Mouse (Mus musculus) layer of hippocampus, postnatal 14 days (tissue): ENCODE data around the gene St8sia1. TPM values are rescaled to one million over a fixed set of nuclear protein-coding genes. Genes with fewer than 3 reads are reported as not detected.
A peak's percentile ranks its signal among the peaks of the same experiment; 100 is the strongest.

Source experiments
- DNase-seq, 2 experiments: peaks; one replicate each; pipeline ENCODE4 v3.0.0; 2021 to 2022; ENCODE audit warnings: low spot score in 2 of 2, mixed read lengths in 1 of 2
- total RNA-seq, 2 experiments: library from RNA; stranded (reverse); gene quantifications; 2 replicates each; pipeline ENCODE4 v1.2.3; 2021

St8sia1 gene
- total RNA-seq, 2 experiments from 2014 or later = 29.7 to 32.2 TPM

- DNase-seq = no peak
These were observed 15.7 kb upstream of the St8sia1 start for GRCm38 (mm10) chr6:142979665-142980660.

DNA sequence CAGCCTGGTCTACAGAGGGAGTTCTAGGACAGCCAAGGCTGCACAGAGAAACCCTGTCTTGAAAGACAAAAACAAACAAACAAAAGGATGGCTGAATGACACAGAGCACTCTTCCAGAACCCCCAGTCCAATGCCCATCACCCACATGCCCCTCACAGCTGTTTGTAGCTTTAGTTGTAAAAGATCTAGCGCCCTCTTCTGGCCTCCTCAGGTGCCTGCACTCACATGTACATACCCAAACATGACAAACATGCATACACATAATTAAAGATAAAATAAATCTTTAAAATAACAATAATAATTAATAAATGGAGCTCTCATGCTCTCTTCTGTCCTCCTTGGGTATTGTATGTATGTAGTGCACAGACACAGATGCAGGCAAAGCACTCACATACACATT, 13.0 kb upstream of the St8sia1 start:
- DNase-seq = no peak

DNA sequence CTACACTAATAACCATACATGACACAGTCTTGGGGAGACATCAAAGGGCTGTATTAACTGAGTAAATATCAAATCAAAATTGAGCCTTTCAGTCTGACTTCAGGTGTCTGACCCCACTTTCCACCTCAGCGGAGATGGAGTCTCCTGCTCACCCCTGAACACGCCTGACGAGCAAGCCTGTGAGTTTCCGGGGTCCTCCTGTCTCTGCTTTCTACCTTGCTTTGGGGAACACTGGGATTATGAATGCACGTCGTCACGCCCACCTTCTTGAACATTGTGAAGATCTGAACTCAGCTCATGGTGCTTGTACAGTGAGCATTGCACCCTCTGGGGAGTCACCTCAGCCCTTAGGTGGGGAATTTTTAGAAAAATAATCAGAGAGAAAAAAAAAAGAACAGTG, 9.0 kb upstream of the St8sia1 start:
- DNase-seq = no peak

- DNase-seq = no peak
These were observed 8.0 kb upstream of the St8sia1 start for GRCm38 (mm10) chr6:142972205-142972604.

- no peak for DNase-seq
These were observed 3.2 kb upstream of the St8sia1 start for GRCm38 (mm10) chr6:142967407-142967806.

DNA sequence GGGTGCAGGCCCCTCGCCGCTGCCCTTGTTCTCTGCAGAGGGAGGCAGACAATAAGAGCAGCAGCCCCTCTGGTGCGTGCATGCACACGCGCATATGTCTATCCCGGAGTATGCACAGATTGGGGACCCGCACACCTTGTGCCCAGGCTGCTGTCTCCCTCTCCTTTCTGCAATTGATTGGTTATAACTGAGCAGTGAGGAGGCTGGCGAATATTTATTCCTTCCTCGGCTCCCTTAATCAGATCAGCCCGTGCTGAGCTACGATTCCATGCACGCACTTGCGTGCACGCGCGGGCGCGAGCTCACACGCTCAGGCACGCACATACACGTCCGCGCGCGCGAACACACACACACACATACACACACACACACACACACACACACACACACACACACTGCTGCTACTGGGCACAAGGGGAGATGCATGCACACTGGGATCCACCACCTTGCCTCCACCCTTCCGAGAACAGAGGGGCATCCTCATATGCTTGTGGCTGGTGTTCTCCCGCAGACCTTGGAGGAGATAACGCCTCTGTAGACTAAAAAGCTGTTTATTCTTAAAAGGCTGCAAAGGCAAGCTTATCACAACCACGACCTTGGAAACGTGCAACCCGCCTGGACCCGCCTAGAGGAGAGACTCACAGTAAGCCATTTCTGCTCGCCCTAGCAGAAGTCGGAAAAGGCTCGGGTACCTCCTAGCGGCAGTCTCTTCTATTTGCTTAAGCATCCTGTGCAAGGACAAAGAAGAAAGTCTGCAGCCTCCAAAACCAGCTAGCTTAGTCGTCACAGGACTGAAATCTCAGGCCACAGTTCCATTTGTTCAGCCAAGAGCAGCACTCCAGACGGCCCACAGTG, 506 bp upstream of the St8sia1 start:
- peak; percentile 83 to 93 for DNase-seq

DNA sequence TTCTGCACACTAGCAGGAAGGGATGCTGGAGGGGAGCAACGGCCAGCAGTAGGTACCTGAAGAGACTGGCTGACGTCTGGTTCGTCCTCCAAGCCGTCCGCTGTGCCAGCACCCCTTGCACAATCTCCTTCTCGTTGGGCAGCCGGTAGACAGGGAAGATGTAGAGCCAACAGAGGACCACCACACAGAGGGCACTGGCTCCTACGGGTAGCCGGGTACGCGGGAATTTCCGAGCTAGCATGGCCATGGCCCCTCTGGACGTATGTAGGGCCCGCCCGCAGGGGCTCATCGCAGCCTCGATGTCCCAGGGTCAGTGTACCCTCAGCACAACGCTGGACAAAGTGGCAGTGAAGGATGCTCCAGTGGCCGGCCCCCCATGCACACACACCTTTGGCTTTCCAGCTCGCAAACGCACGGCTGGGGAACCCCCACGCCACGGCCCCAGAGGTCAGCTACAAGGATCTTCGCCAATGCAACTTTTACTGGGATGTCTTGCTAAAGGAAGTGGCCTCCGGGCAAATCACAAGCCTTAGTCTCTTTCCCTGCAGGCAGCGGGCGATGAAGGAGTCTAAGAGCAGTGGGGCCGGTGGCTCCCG, 674 bp downstream of the St8sia1 start:
- DNase-seq = no peak

- DNase-seq = no peak
These were observed 1.4 kb downstream of the St8sia1 start for GRCm38 (mm10) chr6:142962881-142963280.

DNA sequence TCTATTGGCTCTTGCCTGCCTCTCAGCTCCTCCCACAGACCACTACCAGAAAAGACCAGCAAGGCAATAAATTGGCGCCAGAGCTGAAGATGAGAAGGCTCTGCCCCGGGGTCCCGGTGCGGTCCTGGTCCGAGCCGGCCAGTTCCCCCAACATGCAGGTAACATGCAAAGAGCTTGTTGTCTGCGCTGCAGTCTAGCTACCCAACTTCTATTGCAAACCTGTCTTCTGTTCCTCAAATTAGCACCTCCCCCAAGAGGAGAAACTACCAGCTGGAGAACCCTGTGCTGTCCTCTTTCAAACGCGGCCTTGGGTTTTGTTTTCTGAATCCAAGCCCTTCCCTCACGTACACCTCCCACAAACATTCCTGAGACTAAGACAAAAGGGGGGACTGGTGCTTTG, 1.8 kb downstream of the St8sia1 start:
- no peak for DNase-seq

DNA sequence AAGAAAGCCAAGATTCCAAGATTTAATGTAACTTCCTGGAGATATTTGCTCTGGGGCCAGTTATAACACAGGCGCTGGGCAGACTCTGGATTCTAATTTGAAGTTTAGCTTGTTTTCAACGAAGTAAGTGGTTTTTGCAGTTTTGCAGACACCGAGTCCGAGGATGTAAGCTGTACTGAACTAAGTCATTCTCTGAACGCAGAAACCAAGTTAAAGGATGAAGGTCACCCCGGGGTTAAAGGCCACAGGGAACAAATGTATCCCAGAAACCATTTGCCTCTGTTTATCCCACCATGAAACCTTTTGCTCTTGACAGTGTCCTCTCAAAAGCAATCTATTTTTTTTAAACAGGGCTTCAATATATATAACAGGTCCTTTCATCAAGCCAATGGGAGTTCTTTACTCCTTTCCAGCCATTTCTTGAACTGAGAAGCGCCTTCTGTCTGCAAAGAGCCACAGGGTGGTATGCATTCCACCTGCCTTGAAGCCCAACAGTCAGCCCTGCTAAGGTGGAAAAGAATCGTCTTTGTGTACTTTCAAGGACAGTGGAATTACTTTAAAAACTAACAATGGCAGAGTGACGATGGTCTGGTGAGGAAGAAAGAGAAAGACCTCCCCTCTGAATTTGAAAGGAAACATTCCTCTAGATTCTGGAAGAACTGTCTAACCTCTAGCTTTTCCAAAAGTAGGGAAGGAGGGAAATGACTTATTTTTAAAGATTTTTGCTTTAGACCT, 2.4 kb downstream of the St8sia1 start:
- DNase-seq = no peak

- no peak for DNase-seq
These were observed 7.7 kb downstream of the St8sia1 start for GRCm38 (mm10) chr6:142956556-142956955.

DNA sequence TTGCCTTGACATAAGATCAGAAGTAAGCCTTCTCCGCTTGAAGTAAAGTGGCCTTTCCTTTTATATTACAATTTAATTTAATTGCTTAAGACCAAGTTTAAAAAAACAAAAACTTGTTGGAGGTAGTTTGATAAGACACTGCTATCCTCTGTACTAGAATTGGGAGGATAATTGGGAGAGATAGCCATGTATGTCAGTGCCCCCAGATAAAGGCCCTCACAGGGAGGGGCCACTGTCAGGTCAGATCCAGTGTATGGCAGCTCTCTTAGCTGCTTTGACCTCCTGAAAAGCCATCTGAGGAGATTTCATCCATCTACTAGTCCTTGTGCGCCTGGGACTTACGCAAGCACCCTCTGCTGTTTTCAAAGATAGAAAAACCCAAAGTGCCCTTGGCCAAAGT, 9.0 kb downstream of the St8sia1 start:
- no peak for DNase-seq

- DNase-seq = no peak
These were observed 11.1 kb downstream of the St8sia1 start for GRCm38 (mm10) chr6:142953189-142953588.

GRCm38 (mm10) chr6:142952361-142952954, 11.8 kb downstream of the St8sia1 start:
- no peak for DNase-seq

- DNase-seq = no peak
These were observed 12.5 kb downstream of the St8sia1 start for GRCm38 (mm10) chr6:142951564-142952308.

DNA sequence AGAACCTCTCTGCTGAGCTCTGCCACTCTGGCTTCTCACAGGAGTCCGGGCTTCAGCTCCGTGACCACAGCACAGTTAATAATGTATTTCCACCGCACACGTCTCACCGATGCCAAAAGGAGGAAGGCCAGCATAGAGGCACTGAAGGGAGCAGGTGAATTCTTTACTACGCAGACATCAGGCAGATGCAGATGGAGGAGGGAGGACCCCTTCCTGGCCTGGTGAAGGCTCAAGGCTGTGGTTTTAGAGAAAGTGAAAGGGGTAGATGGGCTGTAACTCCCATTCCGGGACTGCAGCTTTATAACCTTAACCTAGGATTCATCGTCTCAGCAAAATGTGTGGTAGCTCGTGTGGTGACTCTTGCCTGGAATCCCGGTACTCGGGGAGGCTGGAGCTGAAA, 13.9 kb downstream of the St8sia1 start:
- DNase-seq = no peak

DNA sequence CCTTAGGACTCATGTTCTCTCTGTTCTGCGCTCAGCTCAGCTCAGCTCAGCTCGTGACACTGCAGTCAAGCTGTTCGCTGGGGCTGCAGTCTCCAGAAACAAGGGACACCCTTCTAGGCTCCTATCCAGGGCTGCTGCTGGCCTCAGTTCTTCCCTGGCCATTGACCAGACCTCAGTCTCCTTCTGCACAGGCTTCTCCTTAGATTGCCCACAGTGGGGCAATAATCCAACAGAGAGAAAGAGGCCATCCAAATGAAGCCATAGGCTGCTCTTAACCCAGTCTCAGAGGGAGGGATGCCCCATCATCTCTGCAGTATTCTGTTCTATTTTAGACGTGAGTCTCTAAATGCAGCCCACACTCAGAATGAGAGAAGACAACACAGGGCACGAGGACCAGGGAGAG, 15.3 kb downstream of the St8sia1 start:
- peak; percentile 57 to 73 for DNase-seq

DNA sequence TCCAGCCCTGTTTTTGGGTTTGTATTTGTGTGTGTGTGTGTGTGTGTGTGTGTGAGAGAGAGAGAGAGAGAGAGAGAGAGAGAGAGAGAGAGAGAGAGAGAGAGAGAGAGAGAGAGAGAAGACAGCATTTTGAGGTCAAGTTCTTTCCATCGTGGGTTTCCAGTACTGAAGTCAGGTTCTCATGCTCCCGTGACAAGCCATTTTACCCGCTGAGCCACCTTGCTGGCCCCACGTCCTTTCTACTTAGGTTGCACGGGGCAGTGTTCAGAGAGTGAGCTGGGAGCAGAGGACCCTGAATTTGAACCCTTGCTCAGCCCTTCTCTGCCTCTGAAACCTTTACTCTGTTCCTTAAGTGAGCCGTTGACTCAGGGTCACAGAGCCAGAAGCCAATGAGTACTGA, 17.2 kb downstream of the St8sia1 start:
- no peak for DNase-seq

DNA sequence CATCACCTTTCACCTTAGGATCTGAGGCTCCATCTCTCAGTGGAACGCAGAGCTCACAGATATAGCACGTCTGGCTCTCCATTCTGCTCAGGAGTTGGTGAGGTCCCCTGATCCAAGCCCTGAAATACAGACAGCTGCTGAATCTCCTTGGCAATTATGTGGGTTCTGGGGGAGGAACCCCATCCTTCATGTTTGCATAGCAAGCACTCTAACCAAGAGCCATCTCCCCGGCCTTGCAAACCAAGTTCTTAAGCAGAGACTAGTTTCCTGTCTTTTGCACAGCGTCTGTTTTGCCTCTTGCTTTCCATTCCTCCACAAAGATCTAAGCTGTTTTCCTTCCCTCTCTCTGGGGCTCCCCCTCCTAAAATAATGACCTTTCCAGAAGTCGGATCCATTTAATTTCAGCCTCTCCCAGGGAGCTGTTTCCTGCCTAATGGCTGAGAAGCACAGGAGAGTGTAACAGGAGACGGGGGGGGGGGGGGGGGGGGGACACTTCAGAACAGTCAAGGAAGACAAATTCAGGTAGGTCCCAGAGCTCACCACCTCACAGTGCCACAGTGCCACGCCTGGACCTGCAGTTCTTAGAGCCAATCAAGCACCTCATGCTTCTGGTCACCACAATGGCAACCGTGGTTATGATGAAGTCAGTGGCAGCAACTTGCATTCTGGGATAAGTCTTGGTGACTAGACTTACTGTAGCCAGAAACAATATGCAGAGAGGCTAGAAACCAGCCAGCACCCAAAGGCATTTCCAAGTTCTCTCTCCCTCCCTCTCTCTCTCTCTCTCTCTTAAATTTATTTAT, 18.0 kb downstream of the St8sia1 start:
- no peak for DNase-seq
